Mouse (Mus musculus): ENCODE measurements around the gene Rtf2. TPM values are rescaled to one million over a fixed set of nuclear protein-coding genes. Genes with fewer than 3 reads are reported as not detected.
A peak's percentile ranks its signal among the peaks of the same experiment; 100 is the strongest.

Rtf2 gene
- polyA plus RNA-seq, 1 experiment from 2014 or later, result 69.8 TPM

- Histone ChIP-seq H3K27ac (ENCODE audit: low read length) (no peak overlapping the region), H3K27me3 (ENCODE audit: control insufficient read depth, insufficient read depth, low read length) (no peaks in the 10 kb centered on the region), H3K36me3 (ENCODE audit: control insufficient read depth, insufficient read depth, low read length) (peaks cover 25% of the 10 kb centered on the region), H3K4me2 (ENCODE audit: low read depth, low read length) (no peak overlapping the region), H3K4me1 (ENCODE audit: control insufficient read depth, insufficient read depth, low read length) (0 out of 2 replicates have a peak, but pooled peaks cover 3% of the 10 kb centered on the region), H3K4me3 (replicated peaks; ENCODE audit: low read length) (no peak overlapping the region), H3K9ac (ENCODE audit: low read length) (no peak overlapping the region), H3K9me3 (replicated peaks; ENCODE audit: control insufficient read depth, low read length) (no peaks in the 10 kb centered on the region)
- ATAC-seq (ENCODE audit: insufficient read depth, low FRiP score), result peak; percentile 61
- WGBS, result 81% methylated on average over 11 of the region's 11 CpGs
Measured at GRCm38 (mm10) chr2:172468346-172468819, 28.0 kb downstream of the Rtf2 start.

GRCm38 (mm10) chr2:172472318-172472717 is 32.0 kb downstream of the Rtf2 start, which contains the start of gene Fam209:
Gene Fam209, plus strand, starts transcription at chr2:172472520.
- Histone ChIP-seq H3K4me1 (ENCODE audit: control insufficient read depth, insufficient read depth, low read length) (0 out of 2 replicates have a peak, but pooled peaks cover 3% of the 10 kb centered on the region), H3K27ac (ENCODE audit: low read length) (peak within 1 kb of the TSS; percentile 34), H3K9ac (ENCODE audit: low read length) (no peak within 1 kb of the TSS), H3K36me3 (ENCODE audit: control insufficient read depth, insufficient read depth, low read length) (peaks cover 8% of the 10 kb centered on the region; the same call in 1 of the 2 replicates), H3K27me3 (ENCODE audit: control insufficient read depth, insufficient read depth, low read length) (no peaks in the 10 kb centered on the region; the same call in 1 of the 2 replicates), H3K9me3 (replicated peaks; ENCODE audit: control insufficient read depth, low read length) (no peaks in the 10 kb centered on the region), H3K4me3 (replicated peaks; ENCODE audit: low read length) (no peak within 1 kb of the TSS), H3K4me2 (ENCODE audit: low read depth, low read length) (no peak within 1 kb of the TSS)
- 88% methylated on average over 11 of the region's 11 CpGs for WGBS
- ATAC-seq (ENCODE audit: insufficient read depth, low FRiP score), result no peak

GRCm38 (mm10) chr2:172473591-172473990 is 33.2 kb downstream of the Rtf2 start:
- 38% methylated on average over 8 of the region's 8 CpGs for WGBS

GRCm38 (mm10) chr2:172474970-172475369 is 34.6 kb downstream of the Rtf2 start:
- Histone ChIP-seq H3K27me3 (ENCODE audit: control insufficient read depth, insufficient read depth, low read length) (no peaks in the 10 kb centered on the region; the same call in 1 of the 2 replicates), H3K9me3 (replicated peaks; ENCODE audit: control insufficient read depth, low read length) (no peaks in the 10 kb centered on the region), H3K4me1 (ENCODE audit: control insufficient read depth, insufficient read depth, low read length) (0 out of 2 replicates have a peak, but pooled peaks cover 3% of the 10 kb centered on the region), H3K36me3 (ENCODE audit: control insufficient read depth, insufficient read depth, low read length) (no peaks in the 10 kb centered on the region), H3K4me3 (replicated peaks; ENCODE audit: low read length) (no peak overlapping the region), H3K9ac (ENCODE audit: low read length) (no peak overlapping the region), H3K27ac (ENCODE audit: low read length) (no peak overlapping the region), H3K4me2 (ENCODE audit: low read depth, low read length) (no peak overlapping the region)
- 32% methylated on average over 6 of the region's 6 CpGs for WGBS
- ATAC-seq (ENCODE audit: insufficient read depth, low FRiP score), result no peak

More at GRCm38 (mm10) chr2:172473591-172473990, 33.2 kb downstream of the Rtf2 start:
- Histone ChIP-seq H3K4me2 (ENCODE audit: low read depth, low read length) (no peak overlapping the region), H3K27me3 (ENCODE audit: control insufficient read depth, insufficient read depth, low read length) (no peaks in the 10 kb centered on the region; the same call in 1 of the 2 replicates), H3K9ac (ENCODE audit: low read length) (no peak overlapping the region), H3K4me1 (ENCODE audit: control insufficient read depth, insufficient read depth, low read length) (0 out of 2 replicates have a peak, but pooled peaks cover 3% of the 10 kb centered on the region), H3K27ac (ENCODE audit: low read length) (peak overlapping the region; percentile 34), H3K9me3 (replicated peaks; ENCODE audit: control insufficient read depth, low read length) (no peaks in the 10 kb centered on the region), H3K4me3 (replicated peaks; ENCODE audit: low read length) (no peak overlapping the region), H3K36me3 (ENCODE audit: control insufficient read depth, insufficient read depth, low read length) (peaks cover 5% of the 10 kb centered on the region; the same call in 1 of the 2 replicates)
- no peak for ATAC-seq (ENCODE audit: insufficient read depth, low FRiP score)

- WGBS, result 25% methylated on average over 10 of the region's 10 CpGs
- ATAC-seq (ENCODE audit: insufficient read depth, low FRiP score), result no peak
Measured at GRCm38 (mm10) chr2:172476707-172477260, 36.4 kb downstream of the Rtf2 start.

GRCm38 (mm10) chr2:172477350-172477749 is 37.0 kb downstream of the Rtf2 start:
- H3K27me3 ChIP-seq (ENCODE audit: control insufficient read depth, insufficient read depth, low read length), result no peaks in the 10 kb centered on the region; the same call in 1 of the 2 replicates
- ATAC-seq (ENCODE audit: insufficient read depth, low FRiP score), result no peak
- no peak overlapping the region for H3K4me2 ChIP-seq (ENCODE audit: low read depth, low read length)
- 0 out of 2 replicates have a peak, but pooled peaks cover 3% of the 10 kb centered on the region for H3K4me1 ChIP-seq (ENCODE audit: control insufficient read depth, insufficient read depth, low read length)
- no peaks in the 10 kb centered on the region for H3K36me3 ChIP-seq (ENCODE audit: control insufficient read depth, insufficient read depth, low read length)
- no peak overlapping the region for H3K27ac ChIP-seq (ENCODE audit: low read length)
- H3K9me3 ChIP-seq (replicated peaks; ENCODE audit: control insufficient read depth, low read length), result no peaks in the 10 kb centered on the region
- H3K4me3 ChIP-seq (replicated peaks; ENCODE audit: low read length), result no peak overlapping the region
- H3K9ac ChIP-seq (ENCODE audit: low read length), result peak overlapping the region; percentile 9
- WGBS, result 39% methylated on average over 3 of the region's 3 CpGs

More at GRCm38 (mm10) chr2:172476707-172477260, 36.4 kb downstream of the Rtf2 start:
- no peak overlapping the region for H3K9ac ChIP-seq (ENCODE audit: low read length)
- no peaks in the 10 kb centered on the region for H3K36me3 ChIP-seq (ENCODE audit: control insufficient read depth, insufficient read depth, low read length)
- H3K27ac ChIP-seq (ENCODE audit: low read length), result no peak overlapping the region
- H3K9me3 ChIP-seq (replicated peaks; ENCODE audit: control insufficient read depth, low read length), result no peaks in the 10 kb centered on the region
- 0 out of 2 replicates have a peak, but pooled peaks cover 3% of the 10 kb centered on the region for H3K4me1 ChIP-seq (ENCODE audit: control insufficient read depth, insufficient read depth, low read length)
- H3K4me2 ChIP-seq (ENCODE audit: low read depth, low read length), result no peak overlapping the region
- H3K27me3 ChIP-seq (ENCODE audit: control insufficient read depth, insufficient read depth, low read length), result no peaks in the 10 kb centered on the region; the same call in 1 of the 2 replicates
- no peak overlapping the region for H3K4me3 ChIP-seq (replicated peaks; ENCODE audit: low read length)

- WGBS, result 5% methylated on average over 2 of the region's 2 CpGs
- H3K4me2 ChIP-seq (ENCODE audit: low read depth, low read length), result no peak overlapping the region
- H3K4me1 ChIP-seq (ENCODE audit: control insufficient read depth, insufficient read depth, low read length), result 0 out of 2 replicates have a peak, but pooled peaks cover 3% of the 10 kb centered on the region
- no peak overlapping the region for H3K27ac ChIP-seq (ENCODE audit: low read length)
- peak overlapping the region; percentile 9; the same call in 1 of the 2 replicates for H3K9ac ChIP-seq (ENCODE audit: low read length)
- H3K9me3 ChIP-seq (replicated peaks; ENCODE audit: control insufficient read depth, low read length), result no peaks in the 10 kb centered on the region
- ATAC-seq (ENCODE audit: insufficient read depth, low FRiP score), result 0 out of 2 replicates have a peak, but pooled peaks have one; percentile 26
- H3K36me3 ChIP-seq (ENCODE audit: control insufficient read depth, insufficient read depth, low read length), result no peaks in the 10 kb centered on the region
- H3K27me3 ChIP-seq (ENCODE audit: control insufficient read depth, insufficient read depth, low read length), result no peaks in the 10 kb centered on the region; the same call in 1 of the 2 replicates
- no peak overlapping the region for H3K4me3 ChIP-seq (replicated peaks; ENCODE audit: low read length)
Measured at GRCm38 (mm10) chr2:172477860-172478259, 37.5 kb downstream of the Rtf2 start.

- no peaks in the 10 kb centered on the region for H3K36me3 ChIP-seq (ENCODE audit: control insufficient read depth, insufficient read depth, low read length)
- no peaks in the 10 kb centered on the region for H3K9me3 ChIP-seq (replicated peaks; ENCODE audit: control insufficient read depth, low read length)
- WGBS, result 64% methylated on average over 7 of the region's 7 CpGs
- no peak overlapping the region for H3K4me3 ChIP-seq (replicated peaks; ENCODE audit: low read length)
- H3K4me2 ChIP-seq (ENCODE audit: low read depth, low read length), result no peak overlapping the region
- H3K27ac ChIP-seq (ENCODE audit: low read length), result no peak overlapping the region
- no peaks in the 10 kb centered on the region; the same call in 1 of the 2 replicates for H3K27me3 ChIP-seq (ENCODE audit: control insufficient read depth, insufficient read depth, low read length)
- ATAC-seq (ENCODE audit: insufficient read depth, low FRiP score), result no peak
- 0 out of 2 replicates have a peak, but pooled peaks cover 4% of the 10 kb centered on the region for H3K4me1 ChIP-seq (ENCODE audit: control insufficient read depth, insufficient read depth, low read length)
- H3K9ac ChIP-seq (ENCODE audit: low read length), result no peak overlapping the region
Measured at GRCm38 (mm10) chr2:172480296-172480695, 39.9 kb downstream of the Rtf2 start.

Data from stomach, embryonic 16.5 days (tissue).